Mouse (Mus musculus): ENCODE measurements around the gene Dmrtc2. TPM values are rescaled to one million over a fixed set of nuclear protein-coding genes. Genes with fewer than 3 reads are reported as not detected.
A peak's percentile ranks its signal among the peaks of the same experiment; 100 is the strongest.
"Not testable (repeated sequence)": the region's sequence is repeated elsewhere in the genome, so short reads cannot be mapped to it uniquely, and the experiment has no call there.

Gene Dmrtc2
- polyA plus RNA-seq, 1 experiment: not detected

DNA sequence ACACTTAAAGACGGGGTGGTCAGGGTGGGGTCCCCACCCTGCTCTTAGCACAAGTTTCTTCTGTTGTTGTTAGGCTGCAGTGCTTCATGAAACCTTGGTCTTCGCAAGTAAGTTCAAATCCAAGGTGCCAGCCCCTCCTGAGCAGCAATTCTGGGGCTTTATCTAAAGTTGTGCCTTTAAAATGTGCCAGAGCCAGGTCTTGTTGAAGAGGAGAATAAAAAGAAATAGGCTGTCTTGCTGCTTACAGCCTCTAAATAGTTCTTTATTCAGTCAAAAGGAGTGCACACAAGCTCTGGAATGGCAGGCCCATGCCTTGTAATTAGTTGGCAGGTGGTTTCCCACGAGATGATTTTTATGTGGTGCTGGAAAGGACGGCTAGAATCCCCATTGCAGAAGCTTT is 17.2 kb downstream of the Dmrtc2 start:
- Histone ChIP-seq H3K27ac (ENCODE audit: insufficient read depth, low read length) (no peak overlapping the region), H3K4me3 (ENCODE audit: insufficient read depth, low read length) (peak overlapping the region; percentile 76), H3K4me1 (ENCODE audit: control insufficient read depth, insufficient read depth, low read length) (no peaks in the 10 kb centered on the region; the same call in 1 of the 2 replicates)
- TF ChIP-seq POLR2A (IDR thresholded peaks at IDR 0.05; ENCODE audit: low read depth, low read length) (no peak), CTCF (IDR thresholded peaks at IDR 0.05; ENCODE audit: borderline replicate concordance, insufficient read depth, low read length) (no peak)

DNA sequence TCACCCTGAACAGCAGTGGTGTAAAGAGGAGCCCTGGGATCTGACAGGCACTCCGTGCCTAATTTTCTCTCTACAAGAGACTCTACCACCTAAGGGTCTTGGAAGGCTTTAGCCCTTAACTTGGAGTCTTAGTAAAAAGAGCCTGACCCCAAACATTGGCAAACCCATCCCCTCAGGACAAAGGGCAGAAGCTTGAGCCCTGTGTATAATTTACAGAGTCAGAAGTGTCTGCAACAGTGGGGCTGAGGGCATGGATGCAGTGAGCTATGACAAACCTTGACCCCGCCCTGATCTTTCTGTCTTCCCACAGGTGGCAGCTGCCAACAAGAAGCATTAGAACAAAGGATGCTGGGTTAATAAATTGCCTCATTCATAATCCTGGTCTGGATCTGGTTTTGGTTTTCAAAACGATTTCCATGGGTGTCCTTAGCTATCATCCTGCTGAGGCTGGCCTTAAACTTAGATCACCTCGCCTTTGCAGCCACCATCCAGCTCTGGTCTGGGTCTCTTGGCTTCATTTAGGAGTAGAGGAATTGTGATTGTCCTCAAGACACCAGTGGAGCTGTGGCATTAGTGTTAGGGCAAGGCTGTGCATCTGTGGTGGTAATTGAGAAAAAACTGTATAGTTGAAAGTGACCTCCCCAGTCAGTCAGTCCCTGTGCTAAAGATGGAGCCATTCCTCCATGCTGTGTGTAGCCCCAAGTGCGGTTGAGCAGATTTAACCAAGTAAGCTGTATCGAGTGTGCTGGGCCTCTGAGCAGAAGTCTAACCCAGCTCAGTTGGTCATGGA is 19.8 kb downstream of the Dmrtc2 start:
- H3K4me3 ChIP-seq (ENCODE audit: insufficient read depth, low read length): no peak overlapping the region
- no peaks in the 10 kb centered on the region; the same call in 1 of the 2 replicates for H3K4me1 ChIP-seq (ENCODE audit: control insufficient read depth, insufficient read depth, low read length)
- no peak for TF ChIP-seq CTCF (IDR thresholded peaks at IDR 0.05; ENCODE audit: borderline replicate concordance, insufficient read depth, low read length)
- no peak for TF ChIP-seq POLR2A (IDR thresholded peaks at IDR 0.05; ENCODE audit: low read depth, low read length)
- no peak overlapping the region for H3K27ac ChIP-seq (ENCODE audit: insufficient read depth, low read length)

GRCm38 (mm10) chr7:24890281-24891216 is 20.7 kb downstream of the Dmrtc2 start:
- Histone ChIP-seq H3K4me3 (ENCODE audit: insufficient read depth, low read length) (no peak overlapping the region), H3K4me1 (ENCODE audit: control insufficient read depth, insufficient read depth, low read length) (no peaks in the 10 kb centered on the region; the same call in 1 of the 2 replicates), H3K27ac (ENCODE audit: insufficient read depth, low read length) (no peak overlapping the region)
- TF ChIP-seq POLR2A (IDR thresholded peaks at IDR 0.05; ENCODE audit: low read depth, low read length) (peak; percentile 29; the same call in 1 of the 2 replicates), CTCF (IDR thresholded peaks at IDR 0.05; ENCODE audit: borderline replicate concordance, insufficient read depth, low read length) (peak; percentile 91)

DNA sequence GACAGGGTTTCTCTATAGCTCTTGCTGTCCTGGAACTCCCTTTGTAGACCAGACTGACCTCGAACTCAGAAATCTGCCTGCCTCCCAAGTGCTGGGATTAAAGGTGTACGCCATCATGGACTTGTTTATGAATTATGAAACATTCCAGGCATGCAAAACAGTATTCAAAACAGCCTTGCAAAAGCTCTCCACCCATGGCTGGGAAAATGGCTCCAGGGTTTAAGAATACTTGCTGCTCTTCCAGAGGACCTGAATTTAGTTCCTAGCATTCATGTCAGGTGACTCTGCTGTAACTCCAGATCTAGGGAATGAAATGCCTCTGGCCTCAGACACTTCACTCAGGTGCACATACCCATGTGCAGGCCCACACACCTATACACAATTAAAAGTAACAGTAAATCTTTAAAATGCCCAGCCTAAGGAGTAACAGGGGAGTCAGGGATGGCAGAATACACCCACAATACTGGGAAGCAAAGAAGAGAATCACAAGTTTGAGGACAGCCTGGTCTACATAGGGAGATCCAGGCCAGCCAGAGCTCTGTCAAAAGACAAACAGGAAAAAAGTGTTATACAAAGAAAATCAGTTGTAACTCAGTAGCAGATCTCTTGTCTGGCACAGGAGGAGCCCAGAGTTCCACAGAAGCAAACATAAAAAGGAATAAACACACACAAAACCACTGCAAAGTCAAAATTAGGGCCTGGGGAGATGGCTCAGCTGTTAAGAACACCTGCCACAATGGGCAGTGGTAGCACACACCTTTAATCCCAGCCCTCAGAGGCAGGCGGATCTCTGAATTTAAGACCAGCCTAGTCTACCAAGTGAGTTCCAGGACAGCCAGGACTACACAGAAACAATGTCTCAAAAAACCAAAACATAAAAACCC is 21.6 kb downstream of the Dmrtc2 start:
- no peak overlapping the region for H3K4me3 ChIP-seq (ENCODE audit: insufficient read depth, low read length)
- TF ChIP-seq POLR2A (IDR thresholded peaks at IDR 0.05; ENCODE audit: low read depth, low read length) (peak; percentile 6), CTCF (IDR thresholded peaks at IDR 0.05; ENCODE audit: borderline replicate concordance, insufficient read depth, low read length) (no peak)

GRCm38 (mm10) chr7:24892125-24892583 is 22.3 kb downstream of the Dmrtc2 start:
- TF ChIP-seq CTCF (IDR thresholded peaks at IDR 0.05; ENCODE audit: borderline replicate concordance, insufficient read depth, low read length) (no peak), POLR2A (IDR thresholded peaks at IDR 0.05; ENCODE audit: low read depth, low read length) (no peak)
- Histone ChIP-seq H3K4me1 (ENCODE audit: control insufficient read depth, insufficient read depth, low read length) (no peaks in the 10 kb centered on the region; the same call in 1 of the 2 replicates), H3K27ac (ENCODE audit: insufficient read depth, low read length) (no peak overlapping the region), H3K4me3 (ENCODE audit: insufficient read depth, low read length) (no peak overlapping the region)

More for the DNA sequence above, 21.6 kb downstream of the Dmrtc2 start:
- no peak overlapping the region for H3K27ac ChIP-seq (ENCODE audit: insufficient read depth, low read length)
- H3K4me1 ChIP-seq (ENCODE audit: control insufficient read depth, insufficient read depth, low read length): no peaks in the 10 kb centered on the region; the same call in 1 of the 2 replicates

DNA sequence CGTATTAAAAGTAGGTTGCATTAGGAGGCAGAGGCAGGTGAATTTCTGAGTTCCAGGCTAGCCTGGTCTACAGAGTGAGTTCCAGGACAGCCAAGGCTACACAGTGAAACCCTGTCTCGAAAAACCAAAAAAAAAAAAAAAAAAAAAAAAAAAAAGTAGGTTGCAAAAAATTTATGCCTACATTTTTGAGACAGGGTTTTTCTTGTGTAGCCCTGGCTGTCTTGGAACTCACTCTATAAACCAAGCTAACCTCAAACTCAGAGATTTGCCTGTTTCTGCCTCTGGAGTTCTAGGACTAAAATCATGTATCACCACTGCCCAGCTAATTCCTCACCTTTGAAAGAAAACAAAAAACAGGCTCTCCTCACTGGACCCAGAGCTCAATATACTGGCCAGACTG is 25.9 kb downstream of the Dmrtc2 start:
- H3K27ac ChIP-seq (ENCODE audit: insufficient read depth, low read length); H3K4me3 ChIP-seq (ENCODE audit: insufficient read depth, low read length); H3K4me1 ChIP-seq (ENCODE audit: control insufficient read depth, insufficient read depth, low read length): not testable (repeated sequence)

- Histone ChIP-seq H3K4me3 (ENCODE audit: insufficient read depth, low read length) (no peak overlapping the region), H3K27ac (ENCODE audit: insufficient read depth, low read length) (no peak overlapping the region), H3K4me1 (ENCODE audit: control insufficient read depth, insufficient read depth, low read length) (no peaks in the 10 kb centered on the region)
- TF ChIP-seq CTCF (IDR thresholded peaks at IDR 0.05; ENCODE audit: borderline replicate concordance, insufficient read depth, low read length) (no peak), POLR2A (IDR thresholded peaks at IDR 0.05; ENCODE audit: low read depth, low read length) (no peak)
These were observed 26.4 kb downstream of the Dmrtc2 start for GRCm38 (mm10) chr7:24896269-24896668.

GRCm38 (mm10) chr7:24897224-24897623 is 27.4 kb downstream of the Dmrtc2 start, which contains the start of gene Cd79a:
Gene Cd79a, plus strand, starts transcription at chr7:24897381.
- H3K27ac ChIP-seq (ENCODE audit: insufficient read depth, low read length): no peak within 1 kb of the TSS
- H3K4me1 ChIP-seq (ENCODE audit: control insufficient read depth, insufficient read depth, low read length): no peaks in the 10 kb centered on the region
- TF ChIP-seq POLR2A (IDR thresholded peaks at IDR 0.05; ENCODE audit: low read depth, low read length) (no peak), CTCF (IDR thresholded peaks at IDR 0.05; ENCODE audit: borderline replicate concordance, insufficient read depth, low read length) (no peak)
- no peak within 1 kb of the TSS for H3K4me3 ChIP-seq (ENCODE audit: insufficient read depth, low read length)

DNA sequence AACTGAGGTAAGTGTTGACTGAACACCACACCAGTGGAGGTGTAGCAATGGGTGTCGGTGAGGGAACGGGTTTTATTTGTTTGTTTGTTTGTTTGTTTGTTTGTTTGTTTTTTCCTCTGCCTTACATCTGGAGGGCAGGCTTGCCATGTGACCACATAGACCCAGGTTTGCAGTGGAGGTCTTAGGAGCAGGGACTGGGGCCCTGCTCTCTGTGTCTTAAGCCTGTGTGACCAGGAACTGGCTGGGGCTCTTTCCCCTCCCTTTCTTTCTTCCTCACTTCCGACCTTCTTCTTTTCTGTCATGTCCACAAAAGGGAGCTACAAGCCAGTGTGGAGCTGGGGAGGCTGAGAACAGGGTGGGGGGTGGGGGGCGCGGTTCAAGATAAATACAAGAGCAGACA is 28.1 kb downstream of the Dmrtc2 start:
- TF ChIP-seq CTCF (IDR thresholded peaks at IDR 0.05; ENCODE audit: borderline replicate concordance, insufficient read depth, low read length) (no peak), POLR2A (IDR thresholded peaks at IDR 0.05; ENCODE audit: low read depth, low read length) (no peak)
- Histone ChIP-seq H3K4me3 (ENCODE audit: insufficient read depth, low read length) (no peak overlapping the region), H3K4me1 (ENCODE audit: control insufficient read depth, insufficient read depth, low read length) (no peaks in the 10 kb centered on the region), H3K27ac (ENCODE audit: insufficient read depth, low read length) (no peak overlapping the region)

All from embryonic fibroblast, embryonic 13.5 days (primary cell).